Mouse (Mus musculus): ENCODE measurements around the gene Kif26a.

DNA sequence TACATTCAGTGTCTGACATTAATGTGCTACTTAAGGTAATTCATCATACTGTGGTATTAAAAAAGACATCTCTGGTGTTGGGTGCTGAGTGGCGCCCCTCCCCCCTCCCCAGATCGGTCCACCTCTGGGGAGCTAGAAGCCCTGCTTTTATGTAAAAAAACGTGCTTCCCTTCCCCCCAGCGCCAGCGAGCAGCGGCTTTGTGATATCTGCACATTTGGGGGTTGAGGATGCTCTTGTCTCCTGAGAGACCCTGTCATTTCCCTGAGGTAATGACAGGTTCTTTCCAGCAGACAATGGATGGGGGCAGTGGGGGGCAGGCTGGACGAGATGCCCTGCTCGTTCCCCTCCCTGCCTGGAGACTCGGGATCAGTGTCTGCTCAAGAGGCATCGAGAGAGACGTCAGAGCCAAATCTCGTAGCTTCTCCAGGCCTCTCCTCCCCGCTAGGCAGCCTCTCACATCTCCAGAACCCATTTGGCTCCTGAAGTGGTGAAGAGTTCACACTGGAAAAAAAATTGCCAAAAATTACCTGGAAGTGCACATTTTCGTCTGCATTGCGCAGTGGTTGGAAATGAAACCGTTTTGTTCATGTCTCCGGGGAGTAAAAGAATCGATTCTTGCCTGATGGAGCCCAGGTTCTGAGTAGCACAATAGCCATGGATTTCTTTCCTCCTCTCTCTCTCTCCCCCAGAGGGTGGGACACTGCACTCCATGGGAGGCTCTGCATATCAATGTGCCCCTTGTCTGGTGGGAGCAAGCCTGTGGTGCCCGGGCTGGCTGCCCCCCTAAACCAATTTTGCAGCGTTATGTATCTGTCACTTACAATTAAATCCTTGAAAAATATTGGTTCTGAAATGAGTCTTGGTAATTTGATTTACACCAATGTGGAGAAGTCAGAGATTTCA, 24.9 kb downstream of the Kif26a start:
- TF ChIP-seq CTCF (IDR thresholded peaks at IDR 0.05; ENCODE audit: insufficient read depth, low read depth, low read length), result no peak
- TF ChIP-seq POLR2A (IDR thresholded peaks at IDR 0.05; ENCODE audit: insufficient read depth, low read depth, low read length), result no peak

Measured in olfactory bulb, adult 2 months (tissue).